Mouse (Mus musculus) thymus, adult 2 months (tissue): Measurements from ENCODE around the gene Mettl6. TPM values are rescaled to one million over a fixed set of nuclear protein-coding genes. Genes with fewer than 3 reads are reported as not detected.

Experiments
- DNase-seq: peaks from one replicate; pipeline ENCODE4 v3.0.0; 2021
- H3K27ac ChIP-seq: fragments of 200-500 bp; 2 replicates; pipeline ENCODE4 v1.5.1; 2012; ENCODE audit warnings: low read length, control low read depth; ENCODE audit not compliant: control insufficient read depth, insufficient read depth
- H3K27me3 ChIP-seq: fragments of 200-500 bp; 2 replicates; pipeline ENCODE4 v1.6.1; 2012; ENCODE audit warnings: mild to moderate bottlenecking, low read length, moderate library complexity, mixed read lengths; ENCODE audit not compliant: control insufficient read depth, insufficient read depth
- H3K36me3 ChIP-seq: fragments of 200-500 bp; 2 replicates; pipeline ENCODE4 v1.6.1; 2012; ENCODE audit warnings: mild to moderate bottlenecking, low read length, moderate library complexity; ENCODE audit not compliant: control insufficient read depth, insufficient read depth
- H3K4me1 ChIP-seq: fragments of 200-500 bp; replicated peaks from 2 replicates; pipeline ENCODE4 v1.6.1; 2012; ENCODE audit warnings: low read length; ENCODE audit not compliant: control insufficient read depth, insufficient read depth
- H3K4me3 ChIP-seq: fragments of 200-500 bp; 2 replicates; pipeline ENCODE4 v1.5.1; 2012; ENCODE audit warnings: mild to moderate bottlenecking, low read length, control low read depth, moderate library complexity; ENCODE audit not compliant: control insufficient read depth, insufficient read depth
- CTCF ChIP-seq: fragments of 200-500 bp; IDR thresholded peaks from 2 replicates; pipeline ENCODE4 v1.5.1; 2012; ENCODE audit warnings: mild to moderate bottlenecking, control low read depth, low read length, moderate library complexity, borderline replicate concordance; ENCODE audit not compliant: control insufficient read depth, poor library complexity, insufficient read depth; ENCODE audit errors: extremely low read depth
- POLR2A ChIP-seq: fragments of 200-500 bp; IDR thresholded peaks from 2 replicates; pipeline ENCODE4 v1.6.1; 2012; ENCODE audit warnings: mild to moderate bottlenecking, low read length, control low read depth, moderate library complexity; ENCODE audit not compliant: control insufficient read depth, poor library complexity, insufficient read depth; ENCODE audit errors: extremely low read depth
- WGBS: fragments of 180-500 bp; shearing (Covaris S2); methylation state at CpG from one replicate; pipeline ENCODE4 v1.1.7; 2018; 5-methylcytosine and 5-hydroxymethylcytosine counted together
- polyA plus RNA-seq: library from polyadenylated mRNA; depleted of rRNA; stranded (reverse); fragments of >200 nt; gene quantifications from 2 replicates; pipeline ENCODE4 v1.2.3, GENCODE M21; 2012

The Mettl6 gene
- polyA plus RNA-seq, 1 experiment = 28.8 TPM

- no peak overlapping the region for H3K27ac ChIP-seq
- H3K4me1 ChIP-seq = no peaks in the 10 kb centered on the region
- H3K36me3 ChIP-seq = peaks cover 97% of the 10 kb centered on the region
- no peak for DNase-seq
- TF ChIP-seq POLR2A (no peak), CTCF (no peak)
- WGBS = 97% methylated on average over 13 of the region's 13 CpGs
- H3K4me3 ChIP-seq = no peak overlapping the region
- H3K27me3 ChIP-seq = no peaks in the 10 kb centered on the region
These were observed 8.6 kb upstream of the Mettl6 start for GRCm38 (mm10) chr14:31503406-31503805.

- H3K4me3 ChIP-seq = no peak overlapping the region
- no peak for TF ChIP-seq POLR2A
- TF ChIP-seq CTCF = no peak
- H3K4me1 ChIP-seq = peaks cover 9% of the 10 kb centered on the region
- DNase-seq = no peak
- no peaks in the 10 kb centered on the region for H3K27me3 ChIP-seq
- peaks cover 66% of the 10 kb centered on the region for H3K36me3 ChIP-seq
- H3K27ac ChIP-seq = no peak overlapping the region
- 100% methylated on average over 1 of the region's 1 CpGs for WGBS
These were observed 4.7 kb upstream of the Mettl6 start for GRCm38 (mm10) chr14:31499526-31499925.

GRCm38 (mm10) chr14:31496241-31496646, 1.4 kb upstream of the Mettl6 start:
- peaks cover 37% of the 10 kb centered on the region for H3K36me3 ChIP-seq
- no peak for TF ChIP-seq CTCF
- no peak for DNase-seq
- H3K4me1 ChIP-seq = peaks cover 17% of the 10 kb centered on the region
- H3K27me3 ChIP-seq = no peaks in the 10 kb centered on the region
- WGBS = 14% methylated on average over 7 of the region's 7 CpGs
- peak overlapping the region; percentile 36 for H3K4me3 ChIP-seq
- no peak overlapping the region for H3K27ac ChIP-seq

GRCm38 (mm10) chr14:31495538-31495937, 698 bp upstream of the Mettl6 start:
- TF ChIP-seq CTCF = no peak
- TF ChIP-seq POLR2A = no peak
- H3K36me3 ChIP-seq = peaks cover 30% of the 10 kb centered on the region
- peaks cover 17% of the 10 kb centered on the region for H3K4me1 ChIP-seq
- H3K27me3 ChIP-seq = no peaks in the 10 kb centered on the region
- peak overlapping the region; percentile 65 for H3K27ac ChIP-seq
- peak overlapping the region; percentile 96 for H3K4me3 ChIP-seq
- WGBS = under 1% methylated on average over 8 of the region's 8 CpGs
- DNase-seq = no peak

GRCm38 (mm10) chr14:31494349-31494974, 378 bp downstream of the Mettl6 start, which contains the start of gene Eaf1:
Gene Eaf1, plus strand, starts transcription at chr14:31494399.
- DNase-seq = peak; percentile 54

GRCm38 (mm10) chr14:31493901-31494300, 939 bp downstream of the Mettl6 start:
- 10% methylated on average over 9 of the region's 9 CpGs for WGBS
- no peak for DNase-seq
- Histone ChIP-seq H3K27me3 (no peaks in the 10 kb centered on the region), H3K4me1 (peaks cover 17% of the 10 kb centered on the region), H3K4me3 (peak overlapping the region; percentile 96), H3K36me3 (peaks cover 19% of the 10 kb centered on the region), H3K27ac (peak overlapping the region; percentile 3; the same call in 1 of the 2 replicates)
- TF ChIP-seq POLR2A = no peak
- TF ChIP-seq CTCF = no peak

More at GRCm38 (mm10) chr14:31494349-31494974, 378 bp downstream of the Mettl6 start, which contains the start of gene Eaf1:
- Histone ChIP-seq H3K4me1 (peaks cover 17% of the 10 kb centered on the region), H3K36me3 (peaks cover 19% of the 10 kb centered on the region; the same call in 1 of the 2 replicates), H3K4me3 (peak within 1 kb of the TSS; percentile 96), H3K27me3 (no peaks in the 10 kb centered on the region), H3K27ac (peak within 1 kb of the TSS; percentile 65)
- no peak for TF ChIP-seq POLR2A
- no peak for TF ChIP-seq CTCF
- WGBS = under 1% methylated on average over 37 of the region's 37 CpGs
